13 mouse cellular contexts compared by ENCODE assay signal in genomic region chr1:120337970-120338369, GRCm38 (mm10). TPM values are rescaled to one million over a fixed set of nuclear protein-coding genes. Genes with fewer than 3 reads are reported as not detected.
A peak's percentile ranks its signal among the peaks of the same experiment; 100 is the strongest.
DNase-seq lines count a peak whose midpoint lies in the region; ATAC-seq and TF ChIP-seq lines count a peak whose summit lies in the region.
"Had no signal": no experiment of that assay in that cellular context is flagged by ENCODE, and none has a peak within 500 bp of the region (broad histone marks: within the 10 kb centered on the region; RNA-seq: fewer than 3 reads in every experiment).

No protein-coding gene starts in this region.

- H3K4me2 ChIP-seq in forebrain, postnatal 0 days (ENCODE audit: low read depth) = no peak overlapping the region
- H3K4me2 ChIP-seq in forebrain, embryonic 15.5 days (replicated peaks) = no peak overlapping the region
- H3K4me2 ChIP-seq in liver, postnatal 0 days (ENCODE audit: low read depth, low read length) = no peak overlapping the region
- H3K4me2 ChIP-seq in liver, embryonic 11.5 days = no peak overlapping the region
- H3K4me2 ChIP-seq: heart, embryonic 15.5 days had no signal

- ATAC-seq in forebrain, postnatal 0 days = no peak
- no peak for ATAC-seq in forebrain, embryonic 15.5 days (replicated peaks)
- ATAC-seq in liver, postnatal 0 days = no peak
- no peak for ATAC-seq in liver, embryonic 11.5 days (replicated peaks; ENCODE audit: low FRiP score)
- ATAC-seq: CD4-positive, CD25-positive, alpha-beta regulatory T cell, adult 4 months had no signal

- DNase-seq in forebrain, postnatal 0 days = no peak
- no peak for DNase-seq in liver, postnatal 0 days
- DNase-seq in liver, embryonic 11.5 days (ENCODE audit: low spot score) = no peak
- DNase-seq in A20 (ENCODE audit: low read depth, low spot score) = peak; percentile 37
- no peak for DNase-seq in urinary bladder, adult 2 months (ENCODE audit: low spot score)
- DNase-seq in heart, adult 8-10 months (ENCODE audit: low spot score) = no peak
- DNase-seq: cerebellum, adult 18-20 months; thymus, postnatal 25 days had no signal

- peaks cover 56% of the 10 kb centered on the region for H3K27me3 ChIP-seq in forebrain, postnatal 0 days (ENCODE audit: insufficient read depth, low read length)
- H3K27me3 ChIP-seq in forebrain, embryonic 15.5 days = peaks cover 68% of the 10 kb centered on the region
- peaks cover 52% of the 10 kb centered on the region for H3K27me3 ChIP-seq in liver, postnatal 0 days (ENCODE audit: insufficient read depth, low read length)
- H3K27me3 ChIP-seq in liver, embryonic 11.5 days (replicated peaks; ENCODE audit: control insufficient read depth, insufficient read depth, low read length) = peaks cover 50% of the 10 kb centered on the region

- no peaks in the 10 kb centered on the region for H3K9me3 ChIP-seq in forebrain, postnatal 0 days (ENCODE audit: low read length)
- H3K9me3 ChIP-seq in forebrain, embryonic 15.5 days = no peaks in the 10 kb centered on the region
- no peaks in the 10 kb centered on the region for H3K9me3 ChIP-seq in liver, postnatal 0 days (ENCODE audit: low read length)
- no peaks in the 10 kb centered on the region for H3K9me3 ChIP-seq in liver, embryonic 11.5 days (ENCODE audit: control insufficient read depth, low read length)
- H3K9me3 ChIP-seq: heart, embryonic 15.5 days had no signal

- peaks cover 7% of the 10 kb centered on the region; the same call in 1 of the 2 replicates for H3K4me1 ChIP-seq in forebrain, postnatal 0 days (ENCODE audit: insufficient read depth)
- peaks cover 29% of the 10 kb centered on the region for H3K4me1 ChIP-seq in forebrain, embryonic 15.5 days
- H3K4me1 ChIP-seq in liver, postnatal 0 days (ENCODE audit: insufficient read depth) = no peaks in the 10 kb centered on the region
- peaks cover 4% of the 10 kb centered on the region for H3K4me1 ChIP-seq in liver, embryonic 11.5 days (replicated peaks; ENCODE audit: control insufficient read depth, insufficient read depth, low read length)
- peaks cover 2% of the 10 kb centered on the region; the same call in 1 of the 2 replicates for H3K4me1 ChIP-seq in bone marrow macrophage, adult 2 months (ENCODE audit: control insufficient read depth, insufficient read depth, low read length)

- H3K27ac ChIP-seq in forebrain, postnatal 0 days (ENCODE audit: low read depth, low read length) = no peak overlapping the region
- H3K27ac ChIP-seq in forebrain, embryonic 15.5 days (replicated peaks) = no peak overlapping the region
- no peak overlapping the region for H3K27ac ChIP-seq in liver, postnatal 0 days (ENCODE audit: low read depth)
- H3K27ac ChIP-seq in liver, embryonic 11.5 days (ENCODE audit: low read depth, low read length) = no peak overlapping the region
- H3K27ac ChIP-seq in bone marrow macrophage, adult 2 months (ENCODE audit: insufficient read depth, low read depth, low read length) = no peak overlapping the region
- H3K27ac ChIP-seq: heart, embryonic 15.5 days had no signal

- no peak overlapping the region for H3K9ac ChIP-seq in forebrain, postnatal 0 days
- H3K9ac ChIP-seq in forebrain, embryonic 15.5 days (replicated peaks) = no peak overlapping the region
- no peak overlapping the region for H3K9ac ChIP-seq in liver, postnatal 0 days (replicated peaks)
- no peak overlapping the region for H3K9ac ChIP-seq in liver, embryonic 11.5 days (ENCODE audit: low read depth, low read length)
- H3K9ac ChIP-seq: heart, embryonic 15.5 days had no signal

- TF ChIP-seq POLR2A in bone marrow macrophage, adult 2 months (IDR thresholded peaks at IDR 0.05; ENCODE audit: borderline replicate concordance, low read depth, low read length) = no peak

- TF ChIP-seq EP300 in liver, postnatal 0 days (IDR thresholded peaks at IDR 0.05; ENCODE audit: low read depth) = no peak

- H3K36me3 ChIP-seq in forebrain, postnatal 0 days (ENCODE audit: insufficient read depth) = no peaks in the 10 kb centered on the region
- no peaks in the 10 kb centered on the region for H3K36me3 ChIP-seq in forebrain, embryonic 15.5 days
- no peaks in the 10 kb centered on the region for H3K36me3 ChIP-seq in liver, postnatal 0 days (replicated peaks; ENCODE audit: insufficient read depth, low read length)
- H3K36me3 ChIP-seq in liver, embryonic 11.5 days (ENCODE audit: control insufficient read depth, insufficient read depth, low read length) = no peaks in the 10 kb centered on the region
- H3K36me3 ChIP-seq: heart, embryonic 15.5 days had no signal

- peak; percentile 46 for TF ChIP-seq CTCF in forebrain, postnatal 0 days (IDR thresholded peaks at IDR 0.05; ENCODE audit: low read depth)
- peak; percentile 39 for TF ChIP-seq CTCF in liver, postnatal 0 days (IDR thresholded peaks at IDR 0.05; ENCODE audit: low read depth)
- peak; percentile 56 for TF ChIP-seq CTCF in bone marrow macrophage, adult 2 months (IDR thresholded peaks at IDR 0.05; ENCODE audit: low read depth, low read length)

- WGBS in forebrain, postnatal 0 days = 32% methylated on average over 7 of the region's 7 CpGs
- WGBS in forebrain, embryonic 15.5 days = 22% methylated on average over 7 of the region's 7 CpGs
- 28% methylated on average over 7 of the region's 7 CpGs for WGBS in liver, postnatal 0 days (ENCODE audit: insufficient replicate concordance)
- 30% methylated on average over 7 of the region's 7 CpGs for WGBS in liver, embryonic 11.5 days

- H3K4me3 ChIP-seq in forebrain, postnatal 0 days (ENCODE audit: low read depth, low read length) = no peak overlapping the region
- H3K4me3 ChIP-seq in forebrain, embryonic 15.5 days = no peak overlapping the region
- no peak overlapping the region for H3K4me3 ChIP-seq in liver, postnatal 0 days (ENCODE audit: low read depth, low read length)
- no peak overlapping the region for H3K4me3 ChIP-seq in liver, embryonic 11.5 days (ENCODE audit: low read depth, low read length)
- H3K4me3 ChIP-seq in bone marrow macrophage, adult 2 months (ENCODE audit: insufficient read depth, low read length) = no peak overlapping the region
- H3K4me3 ChIP-seq: heart, embryonic 15.5 days had no signal

RNA-seq across cellular contexts. Expression of gene C1ql2, which starts 2.4 kb away (rescaled TPM):
- 3.0 and 3.5 TPM in 2 replicates for total RNA-seq in forebrain, postnatal 0 days (2014; rRNA removed)
- 1.5 and 3.0 TPM in 2 replicates for polyA plus RNA-seq in forebrain, postnatal 0 days (2015; fragmentation: Nextera tagmentation; extraction: Ambion mirVana)
- polyA plus RNA-seq in forebrain, embryonic 15.5 days (2015; fragmentation: Nextera tagmentation; extraction: Ambion mirVana) = 1.2 and 1.3 TPM in 2 replicates
- not detected in 2 replicates for polyA plus RNA-seq in liver, postnatal 0 days (2015; fragmentation: Nextera tagmentation; extraction: Ambion mirVana)
- not detected in 2 replicates for polyA plus RNA-seq in liver, embryonic 11.5 days (2014; fragmentation: Nextera tagmentation; extraction: Ambion mirVana)
- polyA plus RNA-seq in bone marrow macrophage, adult 2 months (2012; ENCODE audit: insufficient read depth, insufficient read length, missing spikeins) = not detected in 2 replicates
- 0.07 and 0.11 TPM in 2 replicates for polyA plus RNA-seq in urinary bladder, adult 2 months (2012; rRNA removed)
- under 1 TPM in 1 of 4 experiments, not detected in 3; 0.14 TPM for total RNA-seq in heart, adult 8-10 months (2022)
- polyA plus RNA-seq: CD4-positive, CD25-positive, alpha-beta regulatory T cell, adult 4 months; heart, embryonic 15.5 days; limb, embryonic 11.5 days had no signal
